8 mouse cellular contexts compared by ENCODE assay signal in the genomic region with DNA sequence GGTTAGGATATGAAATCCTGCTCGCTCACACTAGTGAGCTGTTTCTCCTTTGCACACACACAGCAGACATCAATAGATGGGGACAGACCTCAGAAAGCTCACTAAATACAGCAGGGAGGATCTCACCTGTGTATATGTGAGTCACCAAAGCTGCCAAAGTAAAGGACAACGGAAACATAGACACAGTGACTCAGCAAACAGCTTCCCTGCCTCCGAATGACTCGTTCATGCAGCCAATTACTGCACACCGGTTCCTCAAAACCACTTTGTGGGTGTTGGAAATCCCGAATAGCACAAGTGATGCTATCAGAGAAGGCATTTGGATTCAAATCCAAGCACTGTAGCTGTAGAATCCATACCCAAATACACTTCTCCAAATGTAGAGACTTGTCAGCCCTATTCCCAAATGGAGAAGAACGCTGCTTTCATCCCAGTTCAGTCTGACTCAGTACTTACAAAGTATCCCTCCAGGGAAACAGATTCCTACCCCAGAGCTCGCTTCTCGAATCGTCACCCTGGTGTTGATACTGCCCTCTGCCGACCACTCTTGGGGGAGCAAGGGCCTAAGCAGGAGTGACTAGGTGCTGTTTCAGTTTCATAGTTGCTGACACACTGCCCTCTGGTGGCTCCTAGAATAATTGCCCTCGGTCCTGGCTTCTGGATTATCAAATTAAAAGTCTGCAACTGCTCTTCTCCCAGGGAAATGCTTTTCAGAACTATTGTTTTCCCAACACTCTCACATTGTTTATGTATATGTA.
A peak's percentile ranks its signal among the peaks of the same experiment; 100 is the strongest.
DNase-seq lines count a peak whose midpoint lies in the region; ATAC-seq and TF ChIP-seq lines count a peak whose summit lies in the region.

No protein-coding gene starts in this region.

- intact Hi-C loops in gastrocnemius, adult 2 months (cut with DNase I), result loop anchor here (1.0 to 10.0 kb wide), 4 partner anchors 33 to 277 kb away; no protein-coding TSS in a partner anchor

- 26% methylated on average over 12 of the region's 12 CpGs for WGBS in small intestine, adult 2 months

- peak; percentile 94 for ATAC-seq in activated CD4-positive, CD25-positive, alpha-beta regulatory T cell, adult 4 months
- ATAC-seq in erythroblast, adult 5-6 weeks (replicated peaks; ENCODE audit: low FRiP score, poor library complexity, severe bottlenecking), result no peak; the same call in 1 of the 2 replicates

- H3K4me1 ChIP-seq in small intestine, adult 2 months (ENCODE audit: control insufficient read depth, insufficient read depth, insufficient read length, low read length), result no peaks in the 10 kb centered on the region

- peak overlapping the region; percentile 62 for H3K4me3 ChIP-seq in gastrocnemius, adult 2 months
- no peak overlapping the region for H3K4me3 ChIP-seq in small intestine, adult 2 months (ENCODE audit: low read depth, low read length)

- no peak for TF ChIP-seq POLR2A in small intestine, adult 2 months (IDR thresholded peaks at IDR 0.05; ENCODE audit: low read depth, low read length)

- peak overlapping the region; percentile 72; the same call in 1 of the 2 replicates for H3K27ac ChIP-seq in gastrocnemius, adult 2 months
- H3K27ac ChIP-seq in small intestine, adult 2 months (ENCODE audit: insufficient read depth, low read depth, low read length), result no peak overlapping the region

- no peaks in the 10 kb centered on the region for H3K27me3 ChIP-seq in small intestine, adult 2 months (ENCODE audit: control insufficient read depth, insufficient read depth, low read length)

- H3K36me3 ChIP-seq in small intestine, adult 2 months (ENCODE audit: control insufficient read depth, insufficient read depth, low read length), result no peaks in the 10 kb centered on the region

- TF ChIP-seq CTCF in gastrocnemius, adult 2 months (IDR thresholded peaks at IDR 0.05), result peak; percentile 100; the same call in 1 of the 2 replicates
- TF ChIP-seq CTCF in small intestine, adult 2 months (IDR thresholded peaks at IDR 0.05; ENCODE audit: extremely low read depth, insufficient read length, insufficient replicate concordance, low read depth, low read length), result peak; percentile 99

- peak; percentile 94 to 96 for DNase-seq in cerebellum, postnatal 25 days
- peak; percentile 96 for DNase-seq in gastrocnemius, adult 2 months
- DNase-seq in hindlimb bud, embryonic 11.5 days (ENCODE audit: extremely low spot score, low read depth, low spot score), result peak; percentile 87
- peak; percentile 97 to 99 for DNase-seq in left cerebral cortex, adult 18-20 months (ENCODE audit: low spot score in 2 of 2)
- DNase-seq in mesoderm, embryonic 11.5 days (ENCODE audit: low read depth, low spot score), result peak; percentile 94
